Mouse (Mus musculus) embryonic stem cell, embryonic (primary cell): ENCODE measurements around the gene Rtp1.

ENCODE experiments used
- CTCF ChIA-PET, 4 experiments: fragments of 300-600 bp in 2 of 4; fragments of 350-600 bp in 2 of 4; sonication (Branson Sonifier 250); formaldehyde crosslinking; loops; one replicate each; lab custom pipeline; 2022; ENCODE audit warnings: inconsistent platforms in 2 of 4; lab: Charles Lee
- POLR2A ChIA-PET, 4 experiments: fragments of 300-600 bp in 2 of 4; fragments of 350-600 bp in 2 of 4; sonication (Branson Sonifier 250); formaldehyde crosslinking; loops; one replicate each; lab custom pipeline; 2022; ENCODE audit warnings: antibody characterized with exemption in 4 of 4, inconsistent platforms in 1 of 4; lab: Charles Lee

The Rtp1 gene

DNA sequence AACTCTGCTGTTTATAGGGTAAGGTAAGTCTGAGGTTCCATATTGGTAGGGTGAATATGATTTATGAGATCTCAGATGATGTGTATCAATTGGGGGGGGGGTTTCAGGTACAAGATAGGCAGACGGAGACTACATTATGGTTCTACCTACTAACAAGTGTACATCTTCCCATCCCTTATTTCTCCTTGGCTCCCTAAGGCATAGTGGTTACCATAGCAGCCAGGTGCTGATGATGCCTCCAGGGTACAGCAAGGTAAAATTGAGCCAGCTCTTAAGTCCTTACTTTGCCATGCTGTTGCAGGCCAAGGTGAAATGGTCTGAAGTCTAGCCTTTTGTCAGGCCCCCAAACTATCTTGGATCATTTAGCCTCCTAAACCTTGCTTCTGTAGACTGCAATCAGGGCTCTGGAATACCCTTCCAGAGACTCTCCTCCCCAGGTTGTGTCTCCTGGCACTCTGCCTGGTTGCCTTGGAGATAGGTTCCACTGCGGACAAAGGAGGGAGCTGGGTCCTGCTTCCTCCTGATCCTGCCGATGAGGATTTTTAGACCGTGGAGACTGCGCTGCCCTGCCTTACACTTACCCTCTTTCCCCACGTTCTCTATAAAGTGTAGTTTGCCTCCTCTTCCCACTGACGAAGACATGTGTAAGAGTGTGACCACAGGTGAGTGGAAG lies at the start of gene Rtp1:
TSS of gene Rtp1 (plus strand) at position 487 of the 673 bp plus-strand sequence.
- POLR2A ChIA-PET = no interaction called here
- CTCF ChIA-PET = interaction anchor here in 1 of 4 experiments (1.5 kb wide), 1 partner anchor 470 kb away, joined by 4 read pairs; no protein-coding TSS in a partner anchor

DNA sequence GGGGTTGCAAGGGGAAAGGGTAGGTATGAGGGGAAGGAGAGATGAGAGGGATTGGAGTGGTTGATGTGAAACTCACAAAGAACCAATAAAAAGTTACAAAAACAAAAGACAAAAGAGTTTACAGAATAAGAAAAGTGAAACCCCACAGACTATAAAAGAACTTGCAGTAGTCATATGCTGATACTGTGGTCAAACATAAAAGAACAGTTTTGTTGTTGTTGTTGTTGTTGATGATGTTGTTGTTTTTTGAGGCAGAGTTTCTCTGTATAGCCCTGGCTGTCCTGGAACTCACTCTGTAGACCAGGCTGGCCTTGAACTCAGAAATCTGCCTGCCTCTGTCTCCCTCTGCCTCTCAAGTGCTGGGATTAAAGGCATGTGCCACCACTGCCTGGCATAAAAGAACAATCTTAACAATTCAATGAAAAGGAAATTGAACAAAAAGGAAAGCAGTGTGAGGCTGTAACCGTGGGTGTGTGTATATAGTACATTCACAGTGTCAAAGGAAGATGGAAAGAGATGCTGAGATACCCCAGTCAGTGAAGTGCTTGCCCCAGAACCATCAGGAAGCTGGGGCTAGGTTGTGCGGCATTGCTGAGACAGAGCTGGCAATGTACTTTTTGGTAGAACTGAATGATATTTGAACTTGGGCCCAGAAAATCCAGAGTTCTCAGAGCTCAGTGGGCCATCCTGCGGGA lies 49.2 kb upstream of the Rtp1 start:
- ChIA-PET CTCF (no interaction called here), POLR2A (no interaction called here)

DNA sequence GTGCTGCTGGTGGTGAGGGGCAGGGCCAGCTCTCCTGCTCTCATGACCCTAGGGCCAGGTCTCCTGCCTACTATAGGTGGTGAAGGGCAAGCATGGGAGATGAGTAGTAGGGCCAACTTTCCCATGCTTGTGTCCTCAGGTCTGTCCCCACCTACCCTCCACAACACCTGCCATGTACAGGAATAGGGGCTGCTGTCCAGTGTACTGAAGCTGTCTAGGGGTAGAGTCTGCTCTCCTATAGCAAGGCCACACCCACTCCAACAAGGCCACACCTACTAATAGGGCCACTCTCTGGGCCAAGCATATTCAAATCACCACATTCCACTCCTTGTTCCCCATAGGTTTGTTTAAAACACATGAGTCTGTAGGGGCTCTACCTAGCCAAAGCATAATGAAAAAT lies 44.6 kb upstream of the Rtp1 start:
- CTCF ChIA-PET = no interaction called here
- POLR2A ChIA-PET = interaction anchor here in 1 of 4 experiments (1.6 kb wide), 1 partner anchor 219 kb away, joined by 4 read pairs; no protein-coding TSS in a partner anchor

DNA sequence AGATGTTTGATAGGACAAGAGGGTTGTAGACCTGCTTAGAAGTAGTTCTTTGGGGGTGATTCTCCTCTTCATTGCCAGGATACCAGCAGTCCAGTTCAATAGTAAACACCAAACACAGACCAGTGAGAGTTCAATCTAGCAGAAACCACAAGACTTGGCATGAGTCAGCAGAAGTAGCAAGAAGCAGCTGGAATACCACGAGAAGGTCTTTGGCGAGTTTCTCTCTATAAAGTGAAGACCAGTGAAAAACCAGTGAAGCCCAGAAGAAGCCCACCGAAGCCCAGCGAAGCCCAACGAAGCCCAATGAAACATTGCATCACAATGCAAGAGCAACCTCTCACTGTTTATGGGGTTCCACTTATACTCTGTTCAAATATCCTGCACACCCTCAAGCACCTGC lies 31.0 kb upstream of the Rtp1 start:
- ChIA-PET CTCF (no interaction called here), POLR2A (no interaction called here)

DNA sequence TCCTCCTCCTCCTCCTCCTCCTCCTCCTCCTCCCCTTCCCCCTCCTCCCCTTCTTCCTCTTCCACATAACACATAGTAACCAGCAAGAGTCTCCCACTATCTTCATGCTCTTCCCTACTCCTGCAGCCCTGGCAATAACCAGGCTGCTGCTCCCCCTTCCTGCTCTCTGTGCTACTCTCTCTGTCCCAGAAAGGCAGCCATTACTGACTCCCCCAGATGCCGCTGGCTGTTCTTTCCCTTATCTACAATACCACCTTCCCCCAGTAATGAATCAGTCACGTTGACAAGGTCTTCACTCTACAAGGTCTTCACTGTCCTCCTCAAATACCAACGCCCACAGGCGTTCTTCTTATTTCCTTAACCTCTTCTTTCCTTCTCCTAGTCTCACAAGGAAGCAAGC lies 27.5 kb upstream of the Rtp1 start:
- CTCF ChIA-PET = interaction anchor here in 1 of 4 experiments (1.1 kb wide), 1 partner anchor 313 kb away, joined by 6 read pairs; no protein-coding TSS in a partner anchor

DNA sequence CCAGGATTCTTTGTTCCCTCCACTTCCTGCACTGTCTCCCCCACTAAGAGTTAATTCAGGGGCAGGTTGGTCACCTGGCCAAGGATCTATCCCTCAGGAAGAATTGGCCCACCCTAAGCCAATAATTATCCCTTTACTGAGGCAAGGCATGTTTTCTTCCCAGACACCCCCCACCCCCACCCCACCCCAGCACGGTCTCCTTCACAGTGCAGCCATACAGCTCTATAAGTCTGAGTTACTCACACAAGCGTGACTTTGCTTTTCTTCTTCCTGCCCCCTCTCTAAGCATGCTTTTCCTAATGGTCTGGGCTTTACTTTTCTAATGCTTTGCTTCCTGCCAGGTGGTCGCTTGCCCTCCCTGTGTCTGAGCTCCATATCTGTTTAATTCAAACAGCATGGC lies 27.0 kb upstream of the Rtp1 start:
- POLR2A ChIA-PET = interaction anchor here in 1 of 4 experiments (0.6 kb wide), 1 partner anchor 129 kb away, joined by 7 read pairs; no protein-coding TSS in a partner anchor
- CTCF ChIA-PET = interaction anchor here in 2 of 4 experiments (0.5 to 1.3 kb wide), 3 partner anchors 15 to 313 kb away, joined by 3 to 13 read pairs (median 6); no protein-coding TSS in a partner anchor

More for the DNA sequence above, 27.5 kb upstream of the Rtp1 start:
- POLR2A ChIA-PET = interaction anchor here in 1 of 4 experiments (0.6 kb wide), 1 partner anchor 322 kb away, joined by 6 read pairs; no protein-coding TSS in a partner anchor

DNA sequence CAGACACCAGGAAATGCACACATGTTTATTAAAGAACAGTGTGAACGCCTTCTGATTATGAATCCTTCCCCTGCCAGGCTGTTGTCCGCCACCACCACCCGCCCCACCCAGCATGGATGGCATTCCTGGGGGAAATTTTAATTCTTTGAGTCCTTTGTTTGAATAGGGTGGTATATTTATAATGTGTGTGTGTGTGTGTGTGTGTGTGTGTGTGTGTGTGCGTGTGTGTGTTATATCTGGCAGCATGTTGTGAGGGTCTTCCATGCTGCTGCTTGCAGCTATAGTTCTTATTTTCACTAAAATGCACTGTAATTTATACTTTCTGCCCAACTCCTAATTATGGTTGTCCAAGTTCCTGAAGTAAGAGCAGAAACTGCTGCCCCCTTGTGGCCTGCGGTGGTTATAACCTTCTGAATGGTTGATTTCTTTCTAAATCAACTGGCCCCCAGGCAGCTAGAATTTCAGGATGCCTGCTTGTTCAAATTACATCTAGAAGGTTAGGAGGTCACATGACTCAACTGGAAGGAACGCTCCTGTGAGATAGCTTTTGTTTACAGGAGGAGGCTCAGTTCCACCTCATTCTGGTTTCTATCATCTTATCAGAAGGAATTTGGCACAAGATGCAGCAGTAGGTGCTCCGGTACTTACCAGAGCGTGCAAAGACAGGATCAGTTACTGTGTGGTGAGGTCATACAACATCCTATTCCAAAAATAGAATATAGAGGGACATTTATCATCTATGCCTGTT lies 25.8 kb upstream of the Rtp1 start:
- ChIA-PET POLR2A (interaction anchor here in 2 of 4 experiments (0.7 to 1.2 kb wide), 3 partner anchors 11 to 269 kb away, joined by 3 to 9 read pairs (median 3); no protein-coding TSS in a partner anchor), CTCF (interaction anchor here (0.7 to 1.3 kb wide), 10 partner anchors 14 to 1070 kb away, joined by 3 to 6 read pairs (median 4); no protein-coding TSS in a partner anchor)

DNA sequence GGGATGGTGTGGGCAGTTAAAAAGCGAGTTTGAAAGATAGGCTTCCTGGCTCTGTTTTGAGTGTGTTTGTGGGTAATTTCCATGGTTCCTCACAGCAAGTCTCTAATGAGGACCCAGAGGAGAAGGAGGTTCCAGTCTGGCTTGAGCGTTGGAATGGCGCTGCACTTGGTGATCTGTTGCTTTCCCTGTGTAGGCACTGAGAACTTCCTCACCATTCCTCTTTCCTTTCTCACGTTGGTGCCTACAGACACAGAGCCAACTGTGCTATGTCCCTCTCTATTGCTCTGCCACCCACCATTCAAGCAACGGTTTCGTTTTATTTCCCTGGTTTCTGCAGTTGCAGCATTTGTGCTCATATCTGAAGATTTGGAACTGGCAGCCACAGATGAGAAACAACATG lies 16.0 kb upstream of the Rtp1 start:
- CTCF ChIA-PET = no interaction called here
- POLR2A ChIA-PET = no interaction called here

DNA sequence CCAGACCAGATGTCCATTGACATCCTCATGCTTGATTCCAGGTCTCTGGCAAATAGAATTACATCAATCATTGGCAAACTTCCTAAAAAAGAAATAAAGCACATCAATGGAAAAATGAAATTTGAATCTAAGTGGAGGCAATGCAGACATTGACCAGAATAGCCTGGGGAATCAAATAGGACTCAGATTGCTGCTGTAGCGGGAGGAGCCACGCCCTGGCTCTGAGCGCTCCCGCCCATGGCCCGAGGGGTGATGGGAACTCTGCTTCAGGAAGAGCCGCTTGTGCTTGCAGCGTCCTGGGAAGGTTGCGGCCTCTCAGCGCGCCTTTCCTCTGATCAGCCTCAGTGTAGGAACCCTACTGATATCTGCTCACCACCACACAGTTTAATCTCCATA lies 12.7 kb upstream of the Rtp1 start:
- ChIA-PET CTCF (interaction anchor here in 1 of 4 experiments (1.0 kb wide), 1 partner anchor 14 kb away, joined by 3 read pairs; no protein-coding TSS in a partner anchor), POLR2A (interaction anchor here in 1 of 4 experiments (0.6 to 1.1 kb wide), 2 partner anchors 309 to 404 kb away, joined by 4 read pairs; partner anchors contain the start of gene Eif4a2)

DNA sequence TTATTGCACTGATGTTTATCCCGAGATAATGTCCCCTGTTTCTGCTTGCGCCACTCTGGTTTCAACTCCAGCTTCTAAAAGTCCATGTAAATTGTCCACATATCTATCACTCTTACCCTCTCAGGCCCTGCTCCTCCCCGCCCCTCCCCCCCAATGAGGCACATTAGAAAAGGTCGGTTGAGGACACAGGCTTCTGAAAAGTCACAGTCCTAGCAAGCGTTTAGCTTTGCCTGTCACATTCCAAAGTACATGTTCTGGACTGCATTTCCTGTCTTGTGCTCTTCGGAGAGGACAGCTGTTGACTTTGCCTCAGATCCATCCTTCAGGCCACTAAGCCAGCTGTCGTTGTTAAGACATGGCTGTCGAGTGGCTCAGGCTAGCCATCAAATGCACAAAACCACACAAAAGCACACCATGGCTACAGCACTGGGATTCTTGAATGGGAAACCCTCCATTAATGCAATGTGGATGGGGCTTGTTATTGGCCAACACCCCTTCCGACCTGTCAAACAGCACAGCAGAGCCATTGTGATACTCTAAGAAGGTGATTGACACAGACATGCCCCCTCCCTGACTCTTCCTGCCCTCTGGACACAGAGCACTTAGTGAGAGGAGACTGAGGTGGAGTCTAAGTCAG lies 12.2 kb upstream of the Rtp1 start:
- CTCF ChIA-PET = interaction anchor here in 1 of 4 experiments (1.0 kb wide), 1 partner anchor 14 kb away, joined by 3 read pairs; no protein-coding TSS in a partner anchor
- POLR2A ChIA-PET = interaction anchor here in 2 of 4 experiments (0.5 to 1.1 kb wide), 3 partner anchors 14 to 404 kb away, joined by 3 to 4 read pairs (median 4); partner anchors contain the start of gene Eif4a2 (in 1 of the 2)

DNA sequence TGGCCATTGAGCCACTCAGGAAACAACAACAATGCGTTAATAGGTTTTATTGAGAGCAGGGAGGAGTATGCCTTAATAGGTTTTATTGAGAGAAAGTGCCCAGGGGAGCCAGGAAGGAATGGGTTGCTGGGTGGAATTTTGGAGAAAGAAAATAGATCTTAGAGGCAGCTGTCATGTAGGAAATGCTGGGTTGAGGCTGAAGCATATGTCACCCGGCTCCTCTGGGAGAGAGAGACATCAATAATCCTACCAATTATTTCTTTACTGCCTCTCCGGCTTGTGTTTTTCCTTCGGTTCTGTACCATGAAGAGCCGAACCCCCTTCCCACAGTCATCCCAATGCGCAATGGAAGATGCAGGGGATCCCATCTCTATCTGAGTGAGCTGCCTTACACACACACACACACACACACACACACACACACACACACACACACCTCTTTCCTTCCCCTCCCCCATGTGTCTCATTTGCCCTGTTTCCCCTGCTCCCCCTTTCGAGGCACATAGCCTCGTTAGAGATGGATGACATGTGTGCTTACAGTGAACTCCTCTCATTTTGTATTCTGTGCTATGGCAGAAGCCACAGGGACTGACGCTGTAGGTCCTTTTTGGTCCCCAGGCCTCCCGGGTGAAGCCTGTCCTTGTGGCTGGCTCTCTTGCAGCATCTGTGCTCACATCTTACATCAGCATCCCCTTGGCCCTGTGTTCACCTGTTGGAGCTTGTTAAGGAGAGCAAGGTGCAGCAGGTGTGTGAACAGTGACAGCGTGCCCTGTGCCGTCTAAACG lies 11.3 kb upstream of the Rtp1 start:
- ChIA-PET CTCF (interaction anchor here in 1 of 4 experiments (0.9 kb wide), 1 partner anchor 481 kb away, joined by 4 read pairs; no protein-coding TSS in a partner anchor), POLR2A (interaction anchor here in 1 of 4 experiments (0.9 to 1.7 kb wide), 2 partner anchors 15 to 239 kb away, joined by 3 to 4 read pairs; no protein-coding TSS in a partner anchor)

DNA sequence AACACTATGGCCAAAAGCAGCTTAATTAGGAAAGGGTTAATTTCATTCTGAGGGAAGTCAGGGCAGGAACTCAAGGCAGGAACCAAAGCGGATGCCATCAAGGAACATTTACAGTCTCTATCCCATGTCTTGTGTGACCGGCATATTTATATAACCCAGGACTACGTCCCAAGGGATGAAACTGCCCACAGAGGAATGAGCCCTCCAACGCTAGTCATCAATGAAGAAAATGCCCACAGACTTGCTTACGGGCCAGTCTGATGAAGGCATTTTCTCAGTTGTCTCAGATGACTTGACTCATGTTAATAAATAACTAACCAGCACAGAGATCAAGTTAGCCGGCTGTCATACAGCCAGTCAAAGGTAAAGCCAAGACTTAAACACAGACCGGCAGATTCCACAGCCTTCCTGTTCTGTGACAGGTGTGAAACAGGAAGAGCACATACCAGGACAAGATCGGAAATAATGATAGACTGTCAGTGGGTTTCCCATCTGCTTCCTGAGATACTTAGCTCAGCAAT lies 9.3 kb upstream of the Rtp1 start:
- POLR2A ChIA-PET = no interaction called here
- CTCF ChIA-PET = no interaction called here

DNA sequence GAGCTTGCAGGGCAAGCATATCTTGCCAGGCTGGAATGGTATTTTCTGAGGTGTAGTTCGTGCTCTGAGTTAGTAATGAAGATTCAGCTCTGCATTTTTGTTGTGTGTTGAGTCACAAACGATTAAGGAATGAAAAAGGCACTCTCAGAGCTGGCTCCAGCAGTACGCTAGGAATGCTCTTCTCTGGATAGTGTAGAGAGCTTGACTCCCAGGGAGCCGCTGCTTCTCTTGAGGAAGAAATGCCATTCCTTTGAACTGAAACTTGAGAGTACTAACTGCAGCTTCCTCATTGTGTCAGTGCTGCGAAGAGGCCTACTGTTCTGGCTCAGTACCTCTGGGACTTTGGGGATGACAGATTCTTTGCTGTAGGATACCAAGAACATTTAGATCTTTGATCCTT lies 5.1 kb upstream of the Rtp1 start:
- ChIA-PET POLR2A (no interaction called here), CTCF (no interaction called here)

DNA sequence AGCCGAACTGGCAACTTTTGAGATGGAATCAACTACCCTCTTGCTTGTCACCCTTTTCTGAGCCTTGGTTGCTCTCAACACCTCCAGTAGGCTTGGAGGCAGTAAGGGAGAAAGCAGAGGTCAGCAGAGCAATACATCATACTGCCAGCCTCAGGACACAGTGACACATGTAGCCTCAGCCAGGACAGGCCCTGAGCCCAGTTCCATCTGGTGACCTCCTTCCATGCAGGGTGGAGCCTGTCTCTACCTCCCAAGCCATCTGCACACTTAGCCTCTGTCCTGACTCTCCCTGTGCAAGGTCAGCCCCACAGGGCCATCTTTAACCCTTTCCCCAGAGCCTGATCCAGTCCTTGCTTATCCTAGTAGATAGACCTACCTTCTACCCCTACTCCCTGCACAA lies 1.2 kb upstream of the Rtp1 start:
- CTCF ChIA-PET = no interaction called here
- POLR2A ChIA-PET = no interaction called here

DNA sequence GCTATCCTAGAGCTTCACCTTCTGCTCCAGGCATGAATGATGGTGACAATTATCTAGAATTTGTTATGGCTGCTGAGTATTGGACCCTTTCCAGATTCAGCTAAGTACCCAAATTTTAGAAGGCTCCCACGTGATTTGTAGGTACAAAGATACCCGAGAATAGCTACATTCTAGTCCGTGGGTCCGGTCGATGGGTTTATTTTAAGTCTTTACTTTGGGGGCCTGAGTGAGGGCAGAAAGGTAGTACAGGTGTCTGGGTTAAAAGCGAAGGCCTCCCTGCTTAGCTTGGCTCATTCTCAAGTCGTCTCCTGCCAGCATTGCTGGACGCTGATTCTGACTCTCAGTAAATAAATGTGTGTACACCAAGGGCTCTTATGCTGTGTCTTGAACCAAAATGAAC lies 1.1 kb downstream of the Rtp1 start:
- POLR2A ChIA-PET = no interaction called here
- CTCF ChIA-PET = interaction anchor here in 1 of 4 experiments (1.5 kb wide), 1 partner anchor 469 kb away, joined by 4 read pairs; no protein-coding TSS in a partner anchor

DNA sequence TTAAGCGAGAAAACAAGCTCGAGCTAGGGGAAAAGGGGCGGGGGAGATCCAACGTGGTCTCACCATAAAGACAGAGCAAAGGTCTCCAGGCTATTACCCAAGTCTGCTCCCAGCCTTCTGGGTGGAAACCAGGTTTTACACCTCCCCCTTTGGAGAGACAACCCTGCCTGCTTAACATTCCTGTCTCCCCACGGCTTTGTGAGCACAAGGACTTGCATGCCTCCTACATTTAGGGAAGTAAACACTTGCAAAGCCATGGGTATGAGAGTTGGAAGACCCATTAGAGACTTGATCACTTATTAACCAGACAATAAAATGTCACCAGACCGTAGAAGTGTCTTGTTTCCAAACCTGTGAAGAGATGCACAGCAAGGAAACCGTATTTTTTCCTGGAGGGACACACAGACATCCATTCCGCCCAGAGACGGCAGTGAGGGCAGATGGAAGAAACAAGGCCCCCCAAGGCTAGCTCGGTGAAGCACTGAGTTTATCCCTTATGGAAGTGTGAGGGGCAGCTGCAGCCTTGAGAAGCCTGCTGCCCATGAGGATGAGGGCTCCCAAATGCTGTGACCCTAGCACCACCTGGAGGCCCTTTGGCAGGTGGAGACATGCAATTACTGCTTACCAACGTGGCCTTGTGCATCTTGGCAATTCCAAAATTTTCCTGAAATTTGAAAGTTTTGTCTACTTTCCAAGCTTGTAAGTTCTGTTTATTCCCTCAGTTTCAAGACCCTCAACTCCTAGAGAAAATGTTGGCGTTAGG lies 8.7 kb downstream of the Rtp1 start:
- POLR2A ChIA-PET = no interaction called here
- CTCF ChIA-PET = interaction anchor here in 1 of 4 experiments (0.5 kb wide), 1 partner anchor 523 kb away, joined by 3 read pairs; no protein-coding TSS in a partner anchor
